Mouse (Mus musculus) cerebellum, adult 8-10 months (tissue): ENCODE data around the gene B020004J07Rik.
"Not testable (repeated sequence)": the region's sequence is repeated elsewhere in the genome, so short reads cannot be mapped to it uniquely, and the experiment has no call there.

Experiments
- DNase-seq: peaks from one replicate; pipeline ENCODE4 v3.0.0; 2022

The B020004J07Rik gene

DNA sequence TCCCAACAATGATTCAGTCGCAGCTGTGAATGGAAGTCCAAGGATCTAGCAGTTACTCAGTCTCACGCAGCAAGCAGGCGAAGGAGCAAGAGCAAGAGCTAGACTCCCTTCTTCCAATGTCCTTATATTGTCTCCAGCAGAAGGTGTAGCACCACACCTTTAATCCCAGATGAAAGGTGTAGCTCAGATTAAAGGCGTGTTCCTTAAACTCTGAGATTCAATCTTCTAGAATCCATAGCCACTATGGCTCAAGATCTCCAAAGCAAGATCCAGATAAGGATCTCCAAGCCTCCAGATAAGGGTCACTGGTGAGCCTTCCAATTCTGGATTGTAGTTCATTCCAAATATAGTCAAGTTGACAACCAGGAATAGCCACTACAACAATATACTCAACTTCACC lies at the start of gene B020004J07Rik:
TSS of gene B020004J07Rik (minus strand) at position 101 of the 400 bp plus-strand sequence.
- DNase-seq: not testable (repeated sequence)

DNA sequence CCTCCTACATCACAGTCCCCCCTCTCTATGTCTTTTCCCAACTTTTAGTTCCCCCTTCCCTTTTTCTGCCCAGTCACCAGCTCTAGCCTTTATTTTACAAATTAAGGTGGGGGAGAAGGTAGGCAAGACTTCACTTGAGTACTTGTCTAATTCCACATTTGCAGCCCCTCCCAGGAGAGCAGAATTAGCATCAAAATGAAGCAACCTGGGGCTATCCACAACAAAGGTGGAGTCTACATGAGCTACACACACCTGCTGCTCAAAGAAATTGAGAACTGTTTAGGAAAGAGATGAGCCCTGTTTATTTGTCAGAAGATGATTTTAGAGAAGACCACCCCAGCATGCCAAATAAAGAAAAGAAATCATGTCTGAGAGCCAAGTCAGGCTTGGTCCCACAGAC lies 45.6 kb upstream of the B020004J07Rik start:
- DNase-seq: no peak

DNA sequence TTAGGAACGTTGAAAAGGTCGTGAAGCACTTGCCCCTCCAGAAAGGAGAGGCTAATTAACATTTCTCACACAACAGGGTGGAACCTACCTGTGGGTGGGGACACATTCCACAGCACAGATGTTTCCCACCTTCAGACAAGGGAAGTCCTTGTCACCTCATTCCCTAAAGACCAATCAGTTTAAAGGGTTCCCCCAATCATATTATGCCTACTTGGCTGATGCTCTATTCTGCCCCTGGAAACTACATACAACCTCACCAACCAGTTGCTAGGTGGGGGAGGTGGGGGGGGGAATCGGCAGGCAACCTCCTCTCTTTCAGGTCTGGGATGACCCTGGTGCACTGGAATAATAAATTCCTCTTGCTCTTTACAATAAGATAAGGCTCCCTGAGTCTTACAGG lies 39.8 kb upstream of the B020004J07Rik start:
- no peak for DNase-seq

DNA sequence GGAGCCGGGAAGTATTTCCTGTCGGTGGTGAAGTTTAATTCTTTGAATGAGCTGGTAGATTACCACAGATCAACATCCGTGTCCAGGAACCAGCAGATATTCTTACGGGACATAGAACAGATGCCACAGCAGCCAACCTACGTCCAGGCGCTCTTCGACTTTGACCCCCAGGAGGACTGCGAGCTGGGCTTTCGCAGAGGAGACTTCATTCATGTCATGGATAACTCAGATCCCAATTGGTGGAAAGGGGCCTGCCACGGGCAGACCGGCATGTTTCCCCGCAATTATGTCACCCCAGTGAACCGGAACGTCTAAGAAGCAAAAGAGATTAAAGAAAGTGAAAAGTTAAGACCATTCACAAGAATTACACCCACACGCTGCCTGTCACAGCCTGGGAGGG lies 31.9 kb upstream of the B020004J07Rik start:
- not testable (repeated sequence) for DNase-seq

DNA sequence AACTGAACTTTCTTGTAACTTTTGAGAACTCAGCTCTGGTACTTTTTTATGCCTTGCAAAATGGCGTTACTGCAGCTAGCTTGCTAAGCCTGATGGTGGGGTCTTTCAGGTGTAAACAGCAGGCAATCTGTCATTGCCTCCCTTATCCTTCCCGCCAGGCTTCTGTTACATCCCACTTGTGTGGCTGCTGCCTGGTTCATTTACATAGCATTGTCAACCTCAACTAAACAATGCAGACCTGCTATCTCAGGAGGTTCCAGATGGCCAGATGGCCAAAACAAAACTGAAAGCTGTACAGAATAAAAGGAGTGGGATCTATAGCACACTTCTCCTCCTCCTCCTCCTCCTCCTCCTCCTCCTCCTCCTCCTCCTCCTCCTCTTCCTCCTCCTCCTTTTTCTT lies 28.2 kb upstream of the B020004J07Rik start:
- peak; percentile 5 for DNase-seq

DNA sequence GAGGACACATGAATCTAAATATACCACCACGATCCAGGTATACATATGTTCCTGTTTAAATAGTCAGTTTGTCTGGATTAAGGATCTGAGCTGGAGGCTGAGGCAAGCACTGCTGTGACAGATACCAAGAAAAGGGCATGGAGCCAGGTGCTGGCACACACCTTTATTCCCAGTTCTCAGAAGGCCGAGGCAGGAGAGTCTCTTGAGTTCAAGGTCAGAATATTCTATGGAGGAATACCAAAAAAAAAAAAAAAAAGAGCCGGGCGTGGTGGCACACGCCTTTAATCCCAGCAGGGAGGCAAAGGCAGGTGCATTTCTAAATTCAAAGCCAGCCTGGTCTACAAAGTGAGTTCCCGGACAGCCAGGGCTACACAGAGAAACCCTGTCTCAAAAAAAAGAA lies 18.5 kb upstream of the B020004J07Rik start:
- DNase-seq: no peak

DNA sequence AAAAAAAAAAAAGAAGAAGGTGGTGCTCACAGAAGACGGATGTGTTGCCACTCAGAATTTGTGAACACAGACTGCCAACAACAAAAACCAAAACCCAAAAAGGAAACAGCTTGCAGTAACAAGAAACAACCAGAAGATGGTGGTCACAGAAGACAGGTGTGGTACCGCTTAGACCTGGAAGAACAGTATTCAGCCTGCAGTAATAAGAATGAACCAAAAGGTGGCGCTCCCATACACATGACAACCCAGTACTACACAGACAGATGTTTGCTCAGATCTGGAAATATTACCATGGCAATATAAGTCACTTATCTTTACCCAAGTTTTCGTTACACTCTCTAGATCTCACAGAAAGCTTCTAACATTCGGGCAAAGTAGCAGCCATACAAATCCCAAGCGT lies 17.1 kb upstream of the B020004J07Rik start:
- DNase-seq: no peak

DNA sequence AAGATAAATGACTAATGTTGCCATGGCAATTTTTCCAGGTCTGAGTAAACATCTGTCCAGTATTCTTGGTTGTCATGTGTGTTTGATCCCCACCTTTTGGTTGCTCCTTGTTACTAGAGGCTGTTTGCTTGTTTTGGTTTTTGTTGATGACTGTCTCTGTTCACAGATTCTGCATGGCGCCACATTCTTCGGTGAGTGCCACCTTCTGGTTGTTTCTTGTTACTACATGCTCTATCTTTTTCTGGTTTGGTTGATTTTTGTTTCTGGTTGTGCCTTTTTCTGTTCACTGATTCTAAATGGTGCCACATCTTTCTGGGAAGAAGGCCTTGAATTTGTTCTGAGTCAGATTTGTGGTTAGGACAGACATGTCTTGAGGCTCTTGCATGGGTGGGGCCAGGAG lies 7.1 kb upstream of the B020004J07Rik start:
- DNase-seq: no peak
